Mouse (Mus musculus): ENCODE measurements around the gene Pof1b.

Gene Pof1b

GRCm38 (mm10) chrX:112698508-112698907 lies at the start of gene Pof1b:
TSS of gene Pof1b (minus strand) at chrX:112698651.
- DNase-seq = peak; percentile 43 to 52

GRCm38 (mm10) chrX:112716587-112716986 lies 18.1 kb upstream of the Pof1b start:
- no peak for DNase-seq

- DNase-seq = peak; percentile 3 to 29
These were observed 4.1 kb downstream of the Pof1b start for GRCm38 (mm10) chrX:112694392-112694791.

- no peak for DNase-seq
These were observed 17.8 kb downstream of the Pof1b start for GRCm38 (mm10) chrX:112680605-112681004.

- peak in 1 of 2 experiments; percentile 1 for DNase-seq
These were observed 22.9 kb downstream of the Pof1b start for GRCm38 (mm10) chrX:112675525-112675924.

- DNase-seq = peak; percentile 3 to 4
These were observed 96.9 kb downstream of the Pof1b start for GRCm38 (mm10) chrX:112601306-112602120.

- peak; percentile 18 to 43 for DNase-seq
These were observed 97.7 kb downstream of the Pof1b start, which contains the start of gene Zfp711 for GRCm38 (mm10) chrX:112600511-112601305. TSS of gene Zfp711 (plus strand) at chrX:112600526.
